Mouse (Mus musculus) embryonic facial prominence, embryonic 14.5 days (tissue): ENCODE results near the gene Lrrc8d. TPM values are rescaled to one million over a fixed set of nuclear protein-coding genes. Genes with fewer than 3 reads are reported as not detected.

Experiments used
- ATAC-seq: fragments of 200-750 bp; cut with Nextera tagmentation; 2 replicates; pipeline ENCODE4 v1.8.0; 2017; ENCODE audit warnings: low read depth, moderate number of reproducible peaks, moderate TSS enrichment
- DNase-seq: peaks from one replicate; pipeline ENCODE4 v3.0.0-alpha.2; 2015; ENCODE audit warnings: low spot score
- H3K27ac ChIP-seq: fragments of 300-500 bp; sonication (generic); replicated peaks from 2 replicates; pipeline ENCODE4 v1.5.1; 2014; ENCODE audit warnings: low read depth, mild to moderate bottlenecking, low read length, moderate library complexity
- H3K27me3 ChIP-seq: fragments of 300-500 bp; sonication (generic); replicated peaks from 2 replicates; pipeline ENCODE4 v1.6.1; 2014; ENCODE audit warnings: low read length; ENCODE audit not compliant: control insufficient read depth, insufficient read depth
- H3K36me3 ChIP-seq: fragments of 300-500 bp; sonication (generic); 2 replicates; pipeline ENCODE4 v1.6.1; 2014; ENCODE audit warnings: low read length, mixed read lengths; ENCODE audit not compliant: control insufficient read depth, insufficient read depth
- H3K4me1 ChIP-seq: fragments of 300-500 bp; sonication (generic); 2 replicates; pipeline ENCODE4 v1.6.1; 2014; ENCODE audit warnings: antibody characterized with exemption, low read length; ENCODE audit not compliant: control insufficient read depth, insufficient read depth
- H3K4me2 ChIP-seq: fragments of 300-500 bp; sonication (generic); 2 replicates; pipeline ENCODE4 v1.6.1; 2014; ENCODE audit warnings: low read depth, mild to moderate bottlenecking, low read length, moderate library complexity, mixed read lengths
- H3K4me3 ChIP-seq: fragments of 300-500 bp; sonication (generic); 2 replicates; pipeline ENCODE4 v1.5.1; 2014; ENCODE audit warnings: low read depth, mild to moderate bottlenecking, low read length
- H3K9ac ChIP-seq: fragments of 300-500 bp; sonication (generic); 2 replicates; pipeline ENCODE4 v1.6.1; 2014; ENCODE audit warnings: low read depth, mild to moderate bottlenecking, low read length, moderate library complexity, mixed read lengths
- H3K9me3 ChIP-seq: fragments of 300-500 bp; sonication (generic); 2 replicates; pipeline ENCODE4 v1.6.1; 2016; ENCODE audit warnings: low read length; ENCODE audit not compliant: control insufficient read depth
- WGBS: fragments of 180-500 bp; shearing (Covaris S2); extraction: QIAGEN DNeasy Blood & Tissue Kit; methylation state at CpG from one replicate; pipeline ENCODE4 v1.1.7; 2014; 5-methylcytosine and 5-hydroxymethylcytosine counted together
- polyA plus RNA-seq: library from polyadenylated mRNA; unstranded; fragments of >200 nt; fragmentation: Nextera tagmentation; extraction: Ambion mirVana; gene quantifications from 2 replicates; pipeline ENCODE4 v1.2.1, GENCODE M21; 2014

The Lrrc8d gene
- polyA plus RNA-seq, 1 experiment from 2014 or later: 14.9 TPM

- no peak overlapping the region for H3K27ac ChIP-seq
- ATAC-seq (no peak), DNase-seq (no peak)
- peaks cover 9% of the 10 kb centered on the region; the same call in 1 of the 2 replicates for H3K4me1 ChIP-seq
- H3K36me3 ChIP-seq: no peaks in the 10 kb centered on the region
- no peaks in the 10 kb centered on the region for H3K9me3 ChIP-seq
- no peak overlapping the region for H3K4me2 ChIP-seq
- no peak overlapping the region for H3K9ac ChIP-seq
- 74% methylated on average over 8 of the region's 8 CpGs for WGBS
- no peak overlapping the region for H3K4me3 ChIP-seq
- H3K27me3 ChIP-seq: no peaks in the 10 kb centered on the region
Measured at GRCm38 (mm10) chr5:105778189-105778588, 78.4 kb downstream of the Lrrc8d start.

GRCm38 (mm10) chr5:105778723-105779122 is 79.0 kb downstream of the Lrrc8d start:
- DNase-seq: no peak
- Histone ChIP-seq H3K27ac (no peak overlapping the region), H3K27me3 (no peaks in the 10 kb centered on the region), H3K4me2 (no peak overlapping the region), H3K9me3 (no peaks in the 10 kb centered on the region), H3K9ac (no peak overlapping the region), H3K4me1 (peaks cover 9% of the 10 kb centered on the region; the same call in 1 of the 2 replicates), H3K4me3 (no peak overlapping the region), H3K36me3 (no peaks in the 10 kb centered on the region)
- ATAC-seq: no peak
- 44% methylated on average over 3 of the region's 3 CpGs for WGBS

GRCm38 (mm10) chr5:105779331-105779730 is 79.6 kb downstream of the Lrrc8d start:
- H3K9ac ChIP-seq: no peak overlapping the region
- ATAC-seq (no peak), DNase-seq (no peak)
- H3K27me3 ChIP-seq: no peaks in the 10 kb centered on the region
- no peaks in the 10 kb centered on the region for H3K9me3 ChIP-seq
- H3K4me3 ChIP-seq: no peak overlapping the region
- no peak overlapping the region for H3K27ac ChIP-seq
- no peaks in the 10 kb centered on the region for H3K36me3 ChIP-seq
- no peak overlapping the region for H3K4me2 ChIP-seq
- WGBS: 69% methylated on average over 5 of the region's 5 CpGs
- H3K4me1 ChIP-seq: peaks cover 9% of the 10 kb centered on the region; the same call in 1 of the 2 replicates

GRCm38 (mm10) chr5:105783848-105784247 is 84.1 kb downstream of the Lrrc8d start:
- no peak for ATAC-seq
- Histone ChIP-seq H3K4me1 (peaks cover 25% of the 10 kb centered on the region; the same call in 1 of the 2 replicates), H3K9me3 (no peaks in the 10 kb centered on the region), H3K36me3 (no peaks in the 10 kb centered on the region), H3K9ac (no peak overlapping the region), H3K4me2 (no peak overlapping the region), H3K27me3 (no peaks in the 10 kb centered on the region), H3K4me3 (no peak overlapping the region), H3K27ac (no peak overlapping the region)
- WGBS: 98% methylated on average over 13 of the region's 13 CpGs
- DNase-seq: no peak

- 66% methylated on average over 10 of the region's 10 CpGs for WGBS
- Histone ChIP-seq H3K36me3 (no peaks in the 10 kb centered on the region), H3K27ac (no peak overlapping the region), H3K9ac (no peak overlapping the region), H3K4me2 (no peak overlapping the region), H3K27me3 (no peaks in the 10 kb centered on the region), H3K9me3 (no peaks in the 10 kb centered on the region), H3K4me1 (peaks cover 27% of the 10 kb centered on the region; the same call in 1 of the 2 replicates), H3K4me3 (no peak overlapping the region)
- ATAC-seq (no peak), DNase-seq (no peak)
Measured at GRCm38 (mm10) chr5:105784724-105785123, 85.0 kb downstream of the Lrrc8d start.

GRCm38 (mm10) chr5:105787577-105787976 is 87.8 kb downstream of the Lrrc8d start:
- H3K9me3 ChIP-seq: no peaks in the 10 kb centered on the region
- ATAC-seq (no peak), DNase-seq (peak; percentile 63)
- WGBS: 40% methylated on average over 10 of the region's 10 CpGs
- H3K36me3 ChIP-seq: no peaks in the 10 kb centered on the region
- H3K4me1 ChIP-seq: peaks cover 39% of the 10 kb centered on the region
- peak overlapping the region; percentile 3; the same call in 1 of the 2 replicates for H3K27ac ChIP-seq
- H3K9ac ChIP-seq: no peak overlapping the region
- no peak overlapping the region for H3K4me2 ChIP-seq
- no peak overlapping the region for H3K4me3 ChIP-seq
- H3K27me3 ChIP-seq: no peaks in the 10 kb centered on the region

- Histone ChIP-seq H3K9me3 (no peaks in the 10 kb centered on the region), H3K27ac (peak overlapping the region; percentile 63), H3K27me3 (no peaks in the 10 kb centered on the region), H3K9ac (no peak overlapping the region), H3K4me3 (no peak overlapping the region), H3K4me1 (peaks cover 49% of the 10 kb centered on the region), H3K36me3 (no peaks in the 10 kb centered on the region), H3K4me2 (no peak overlapping the region)
- WGBS: 55% methylated on average over 4 of the region's 5 CpGs
- DNase-seq (no peak), ATAC-seq (no peak)
Measured at GRCm38 (mm10) chr5:105789801-105790200, 90.0 kb downstream of the Lrrc8d start.

- H3K9ac ChIP-seq: no peak overlapping the region
- WGBS: 31% methylated on average over 8 of the region's 8 CpGs
Measured at GRCm38 (mm10) chr5:105792331-105792801, 92.6 kb downstream of the Lrrc8d start.

GRCm38 (mm10) chr5:105792853-105793547 is 93.2 kb downstream of the Lrrc8d start:
- DNase-seq (peak; percentile 72), ATAC-seq (peak; percentile 87)

More at GRCm38 (mm10) chr5:105792331-105792801, 92.6 kb downstream of the Lrrc8d start:
- Histone ChIP-seq H3K27me3 (no peaks in the 10 kb centered on the region), H3K4me3 (no peak overlapping the region), H3K4me1 (peaks cover 32% of the 10 kb centered on the region), H3K9me3 (no peaks in the 10 kb centered on the region), H3K27ac (peak overlapping the region; percentile 53), H3K36me3 (no peaks in the 10 kb centered on the region), H3K4me2 (peak overlapping the region; percentile 37)
- ATAC-seq (no peak), DNase-seq (peak; percentile 36)

More at GRCm38 (mm10) chr5:105792853-105793547, 93.2 kb downstream of the Lrrc8d start:
- Histone ChIP-seq H3K9me3 (no peaks in the 10 kb centered on the region), H3K4me3 (no peak overlapping the region), H3K9ac (no peak overlapping the region), H3K36me3 (no peaks in the 10 kb centered on the region), H3K4me2 (peak overlapping the region; percentile 37), H3K27ac (peak overlapping the region; percentile 53), H3K27me3 (no peaks in the 10 kb centered on the region), H3K4me1 (peaks cover 26% of the 10 kb centered on the region)
- WGBS: 29% methylated on average over 13 of the region's 13 CpGs
